Mouse (Mus musculus) limb, embryonic 12.5 days (tissue): ENCODE measurements around the gene Mboat2. TPM values are rescaled to one million over a fixed set of nuclear protein-coding genes. Genes with fewer than 3 reads are reported as not detected.

Experiments
- ATAC-seq: fragments of 200-750 bp; cut with Nextera tagmentation; 2 replicates; pipeline ENCODE4 v1.8.0; 2017; ENCODE audit warnings: low read depth, moderate TSS enrichment; ENCODE audit not compliant: insufficient number of reproducible peaks, insufficient read depth, low FRiP score, low TSS enrichment
- H3K27ac ChIP-seq: fragments of 300-500 bp; sonication (generic); 2 replicates; pipeline ENCODE4 v1.5.1; 2016; ENCODE audit warnings: mild to moderate bottlenecking, moderate library complexity
- H3K27me3 ChIP-seq: fragments of 300-500 bp; sonication (generic); 2 replicates; pipeline ENCODE4 v1.6.1; 2016; ENCODE audit warnings: mild to moderate bottlenecking, moderate library complexity
- H3K36me3 ChIP-seq: fragments of 300-500 bp; sonication (generic); 2 replicates; pipeline ENCODE4 v1.6.1; 2016; ENCODE audit warnings: mild to moderate bottlenecking, moderate library complexity
- H3K4me1 ChIP-seq: fragments of 300-500 bp; sonication (generic); replicated peaks from 2 replicates; pipeline ENCODE4 v1.6.1; 2016
- H3K4me2 ChIP-seq: fragments of 300-500 bp; sonication (generic); 2 replicates; pipeline ENCODE4 v1.6.1; 2016; ENCODE audit warnings: mild to moderate bottlenecking, moderate library complexity
- H3K4me3 ChIP-seq: fragments of 300-500 bp; sonication (generic); replicated peaks from 2 replicates; pipeline ENCODE4 v1.5.1; 2016; ENCODE audit warnings: mild to moderate bottlenecking
- H3K9ac ChIP-seq: fragments of 300-500 bp; sonication (generic); replicated peaks from 2 replicates; pipeline ENCODE4 v1.6.1; 2016; ENCODE audit warnings: mild to moderate bottlenecking, moderate library complexity
- H3K9me3 ChIP-seq: fragments of 300-500 bp; sonication (generic); 2 replicates; pipeline ENCODE4 v1.6.1; 2016; ENCODE audit warnings: mild to moderate bottlenecking, moderate library complexity
- WGBS: fragments of 180-500 bp; shearing (Covaris S2); methylation state at CpG from one replicate; pipeline ENCODE4 v1.1.7; 2016; 5-methylcytosine and 5-hydroxymethylcytosine counted together
- polyA plus RNA-seq: library from polyadenylated mRNA; unstranded; fragments of >200 nt; fragmentation: Nextera tagmentation; extraction: Ambion mirVana; gene quantifications from 2 replicates; pipeline ENCODE4 v1.2.1, GENCODE M21; 2016

Gene Mboat2
- polyA plus RNA-seq, 1 experiment from 2014 or later: 59.1 TPM

- H3K4me3 ChIP-seq: no peak overlapping the region
- peaks cover 83% of the 10 kb centered on the region for H3K36me3 ChIP-seq
- no peaks in the 10 kb centered on the region for H3K27me3 ChIP-seq
- 0 out of 2 replicates have a peak, but pooled peaks cover 4% of the 10 kb centered on the region for H3K4me1 ChIP-seq
- no peak overlapping the region for H3K27ac ChIP-seq
- H3K9ac ChIP-seq: no peak overlapping the region
- WGBS: 60% methylated on average over 3 of the region's 3 CpGs
- no peak overlapping the region for H3K4me2 ChIP-seq
- ATAC-seq: no peak
- H3K9me3 ChIP-seq: peaks cover 5% of the 10 kb centered on the region
Observed at GRCm38 (mm10) chr12:24948344-24948743, 117.7 kb downstream of the Mboat2 start.

- H3K4me2 ChIP-seq: no peak overlapping the region
- WGBS: 81% methylated on average over 7 of the region's 7 CpGs
- H3K4me1 ChIP-seq: 0 out of 2 replicates have a peak, but pooled peaks cover 4% of the 10 kb centered on the region
- peaks cover 83% of the 10 kb centered on the region for H3K36me3 ChIP-seq
- H3K27ac ChIP-seq: no peak overlapping the region
- no peaks in the 10 kb centered on the region for H3K27me3 ChIP-seq
- no peak overlapping the region for H3K9ac ChIP-seq
- no peak for ATAC-seq
- H3K9me3 ChIP-seq: peaks cover 5% of the 10 kb centered on the region
- H3K4me3 ChIP-seq: no peak overlapping the region
Observed at GRCm38 (mm10) chr12:24950376-24951046, 119.8 kb downstream of the Mboat2 start.

- ATAC-seq: peak; percentile 32; the same call in 1 of the 2 replicates
- Histone ChIP-seq H3K27me3 (no peaks in the 10 kb centered on the region), H3K27ac (no peak overlapping the region), H3K4me1 (0 out of 2 replicates have a peak, but pooled peaks cover 4% of the 10 kb centered on the region), H3K4me2 (no peak overlapping the region), H3K9ac (no peak overlapping the region), H3K36me3 (peaks cover 82% of the 10 kb centered on the region), H3K4me3 (no peak overlapping the region), H3K9me3 (peaks cover 5% of the 10 kb centered on the region)
- WGBS: 40% methylated on average over 6 of the region's 6 CpGs
Observed at GRCm38 (mm10) chr12:24952147-24952546, 121.5 kb downstream of the Mboat2 start.

GRCm38 (mm10) chr12:24955137-24955536 is 124.5 kb downstream of the Mboat2 start:
- Histone ChIP-seq H3K9ac (no peak overlapping the region), H3K4me1 (0 out of 2 replicates have a peak, but pooled peaks cover 4% of the 10 kb centered on the region), H3K4me2 (no peak overlapping the region), H3K4me3 (no peak overlapping the region), H3K36me3 (peaks cover 82% of the 10 kb centered on the region), H3K9me3 (peaks cover 5% of the 10 kb centered on the region), H3K27me3 (no peaks in the 10 kb centered on the region), H3K27ac (no peak overlapping the region)
- ATAC-seq: no peak
- WGBS: 84% methylated on average over 9 of the region's 9 CpGs

- WGBS: 90% methylated on average over 3 of the region's 3 CpGs
- Histone ChIP-seq H3K9me3 (no peaks in the 10 kb centered on the region), H3K4me1 (peaks cover 16% of the 10 kb centered on the region), H3K4me2 (no peak overlapping the region), H3K9ac (no peak overlapping the region), H3K27me3 (no peaks in the 10 kb centered on the region), H3K27ac (no peak overlapping the region), H3K4me3 (no peak overlapping the region), H3K36me3 (peaks cover 55% of the 10 kb centered on the region)
- no peak for ATAC-seq
Observed at GRCm38 (mm10) chr12:24958526-24958925, 127.8 kb downstream of the Mboat2 start.

GRCm38 (mm10) chr12:24961821-24962220 is 131.1 kb downstream of the Mboat2 start:
- no peaks in the 10 kb centered on the region for H3K9me3 ChIP-seq
- no peak overlapping the region for H3K4me3 ChIP-seq
- H3K4me1 ChIP-seq: peaks cover 20% of the 10 kb centered on the region
- H3K27ac ChIP-seq: no peak overlapping the region
- ATAC-seq: no peak
- no peak overlapping the region for H3K4me2 ChIP-seq
- no peaks in the 10 kb centered on the region for H3K27me3 ChIP-seq
- no peak overlapping the region for H3K9ac ChIP-seq
- H3K36me3 ChIP-seq: peaks cover 23% of the 10 kb centered on the region
- WGBS: 77% methylated on average over 7 of the region's 7 CpGs

GRCm38 (mm10) chr12:24962362-24962967 is 131.8 kb downstream of the Mboat2 start:
- Histone ChIP-seq H3K9me3 (no peaks in the 10 kb centered on the region), H3K4me1 (peaks cover 20% of the 10 kb centered on the region), H3K4me3 (no peak overlapping the region), H3K27ac (no peak overlapping the region), H3K9ac (no peak overlapping the region), H3K27me3 (no peaks in the 10 kb centered on the region), H3K36me3 (peaks cover 18% of the 10 kb centered on the region), H3K4me2 (no peak overlapping the region)
- ATAC-seq: no peak
- WGBS: 78% methylated on average over 11 of the region's 11 CpGs

- Histone ChIP-seq H3K4me1 (peaks cover 20% of the 10 kb centered on the region), H3K27me3 (no peaks in the 10 kb centered on the region), H3K4me3 (no peak overlapping the region), H3K9ac (no peak overlapping the region), H3K36me3 (peaks cover 10% of the 10 kb centered on the region), H3K4me2 (no peak overlapping the region; the same call in 1 of the 2 replicates), H3K9me3 (no peaks in the 10 kb centered on the region), H3K27ac (peak overlapping the region; percentile 37; the same call in 1 of the 2 replicates)
- no peak for ATAC-seq
- WGBS: 53% methylated on average over 13 of the region's 13 CpGs
Observed at GRCm38 (mm10) chr12:24963393-24964022, 132.8 kb downstream of the Mboat2 start.

GRCm38 (mm10) chr12:24965406-24965805 is 134.7 kb downstream of the Mboat2 start:
- Histone ChIP-seq H3K27ac (no peak overlapping the region), H3K9me3 (no peaks in the 10 kb centered on the region), H3K27me3 (no peaks in the 10 kb centered on the region), H3K9ac (no peak overlapping the region), H3K4me3 (no peak overlapping the region), H3K36me3 (no peaks in the 10 kb centered on the region), H3K4me2 (no peak overlapping the region), H3K4me1 (peaks cover 18% of the 10 kb centered on the region)
- no peak for ATAC-seq
- WGBS: 78% methylated on average over 6 of the region's 6 CpGs

GRCm38 (mm10) chr12:24966046-24966445 is 135.4 kb downstream of the Mboat2 start:
- Histone ChIP-seq H3K36me3 (no peaks in the 10 kb centered on the region), H3K4me3 (no peak overlapping the region), H3K9me3 (no peaks in the 10 kb centered on the region), H3K27ac (no peak overlapping the region), H3K9ac (no peak overlapping the region), H3K4me2 (no peak overlapping the region), H3K4me1 (peaks cover 14% of the 10 kb centered on the region), H3K27me3 (no peaks in the 10 kb centered on the region)
- no peak for ATAC-seq
- 88% methylated on average over 2 of the region's 2 CpGs for WGBS

- Histone ChIP-seq H3K9ac (no peak overlapping the region), H3K4me2 (no peak overlapping the region), H3K36me3 (no peaks in the 10 kb centered on the region), H3K9me3 (no peaks in the 10 kb centered on the region), H3K4me1 (peaks cover 6% of the 10 kb centered on the region; the same call in 1 of the 2 replicates), H3K27ac (no peak overlapping the region), H3K4me3 (no peak overlapping the region), H3K27me3 (no peaks in the 10 kb centered on the region)
- WGBS: 85% methylated on average over 5 of the region's 5 CpGs
- ATAC-seq: no peak
Observed at GRCm38 (mm10) chr12:24971490-24972200, 141.0 kb downstream of the Mboat2 start.
